In genomic region chr1:93227303-93227975, GRCm38 (mm10) we compare ENCODE assay signal across 8 mouse cellular contexts. TPM values are rescaled to one million over a fixed set of nuclear protein-coding genes. Genes with fewer than 3 reads are reported as not detected.
DNase-seq lines count a peak whose midpoint lies in the region; ATAC-seq lines count a peak whose summit lies in the region.

No protein-coding gene starts in this region.

- no peaks in the 10 kb centered on the region for H3K9me3 ChIP-seq in hindbrain, embryonic 13.5 days
- H3K9me3 ChIP-seq in hindbrain, embryonic 12.5 days (replicated peaks) = no peaks in the 10 kb centered on the region
- H3K9me3 ChIP-seq in embryonic facial prominence, embryonic 13.5 days = no peaks in the 10 kb centered on the region
- H3K9me3 ChIP-seq in limb, embryonic 13.5 days = no peaks in the 10 kb centered on the region

- no peak overlapping the region; the same call in 1 of the 2 replicates for H3K9ac ChIP-seq in hindbrain, embryonic 13.5 days
- no peak overlapping the region for H3K9ac ChIP-seq in hindbrain, embryonic 12.5 days
- 0 out of 2 replicates have a peak overlapping the region, but pooled peaks have one; percentile 4 for H3K9ac ChIP-seq in embryonic facial prominence, embryonic 13.5 days
- 0 out of 2 replicates have a peak overlapping the region, but pooled peaks have one; percentile 8 for H3K9ac ChIP-seq in limb, embryonic 13.5 days

- DNase-seq in Muller cell, postnatal 12 days (ENCODE audit: inconsistent ontology term) = peak; percentile 77
- no peak for DNase-seq in spleen, postnatal 36 days (ENCODE audit: low spot score in 2 of 2)
- DNase-seq in left cerebral cortex, adult 11 months (ENCODE audit: low spot score) = no peak
- DNase-seq in retina, embryonic 14.5 days (ENCODE audit: low spot score) = no peak

- ATAC-seq in hindbrain, embryonic 13.5 days (ENCODE audit: low FRiP score) = 0 out of 2 replicates have a peak, but pooled peaks have one; percentile 23
- ATAC-seq in hindbrain, embryonic 12.5 days (ENCODE audit: low FRiP score) = no peak
- ATAC-seq in embryonic facial prominence, embryonic 13.5 days (ENCODE audit: insufficient number of reproducible peaks, insufficient read depth, low FRiP score, low TSS enrichment, low read depth) = peak; percentile 33; the same call in 1 of the 2 replicates
- ATAC-seq in limb, embryonic 13.5 days (ENCODE audit: low FRiP score, low read depth) = peak; percentile 64

- H3K27ac ChIP-seq in hindbrain, embryonic 13.5 days = no peak overlapping the region
- H3K27ac ChIP-seq in hindbrain, embryonic 12.5 days = no peak overlapping the region
- peak overlapping the region; percentile 49 for H3K27ac ChIP-seq in embryonic facial prominence, embryonic 13.5 days
- peak overlapping the region; percentile 85; the same call in 1 of the 2 replicates for H3K27ac ChIP-seq in limb, embryonic 13.5 days

- H3K36me3 ChIP-seq in hindbrain, embryonic 13.5 days = no peaks in the 10 kb centered on the region
- no peaks in the 10 kb centered on the region for H3K36me3 ChIP-seq in hindbrain, embryonic 12.5 days
- no peaks in the 10 kb centered on the region for H3K36me3 ChIP-seq in embryonic facial prominence, embryonic 13.5 days
- H3K36me3 ChIP-seq in limb, embryonic 13.5 days = no peaks in the 10 kb centered on the region

- H3K27me3 ChIP-seq in hindbrain, embryonic 13.5 days = peaks cover 22% of the 10 kb centered on the region
- peaks cover 17% of the 10 kb centered on the region for H3K27me3 ChIP-seq in hindbrain, embryonic 12.5 days
- H3K27me3 ChIP-seq in embryonic facial prominence, embryonic 13.5 days = 0 out of 2 replicates have a peak, but pooled peaks cover 4% of the 10 kb centered on the region
- peaks cover 3% of the 10 kb centered on the region; the same call in 1 of the 2 replicates for H3K27me3 ChIP-seq in limb, embryonic 13.5 days

- 67% methylated on average over 7 of the region's 7 CpGs for WGBS in hindbrain, embryonic 13.5 days
- WGBS in hindbrain, embryonic 12.5 days = 75% methylated on average over 7 of the region's 7 CpGs
- 76% methylated on average over 7 of the region's 7 CpGs for WGBS in embryonic facial prominence, embryonic 13.5 days
- 57% methylated on average over 7 of the region's 7 CpGs for WGBS in limb, embryonic 13.5 days

- H3K4me2 ChIP-seq in hindbrain, embryonic 13.5 days = no peak overlapping the region
- H3K4me2 ChIP-seq in hindbrain, embryonic 12.5 days (replicated peaks) = no peak overlapping the region
- no peak overlapping the region for H3K4me2 ChIP-seq in embryonic facial prominence, embryonic 13.5 days
- H3K4me2 ChIP-seq in limb, embryonic 13.5 days (replicated peaks) = 0 out of 2 replicates have a peak overlapping the region, but pooled peaks have one; percentile 0

- peaks cover 32% of the 10 kb centered on the region for H3K4me1 ChIP-seq in hindbrain, embryonic 13.5 days (replicated peaks)
- peaks cover 28% of the 10 kb centered on the region for H3K4me1 ChIP-seq in hindbrain, embryonic 12.5 days
- H3K4me1 ChIP-seq in embryonic facial prominence, embryonic 13.5 days = peaks cover 46% of the 10 kb centered on the region
- H3K4me1 ChIP-seq in limb, embryonic 13.5 days = peaks cover 81% of the 10 kb centered on the region

- H3K4me3 ChIP-seq in hindbrain, embryonic 13.5 days = no peak overlapping the region
- H3K4me3 ChIP-seq in hindbrain, embryonic 12.5 days = no peak overlapping the region
- H3K4me3 ChIP-seq in embryonic facial prominence, embryonic 13.5 days = no peak overlapping the region
- no peak overlapping the region for H3K4me3 ChIP-seq in limb, embryonic 13.5 days

RNA-seq across cellular contexts. Expression of gene Sned1, which starts 8.2 kb away (rescaled TPM):
- polyA plus RNA-seq in hindbrain, embryonic 13.5 days (2015; fragmentation: Nextera tagmentation; extraction: Ambion mirVana) = 8.8 and 9.3 TPM in 2 replicates
- 15.2 and 16.2 TPM in 2 replicates for polyA plus RNA-seq in hindbrain, embryonic 12.5 days (2016; fragmentation: Nextera tagmentation; extraction: Ambion mirVana)
- 13.8 and 23.0 TPM in 2 replicates for polyA plus RNA-seq in embryonic facial prominence, embryonic 13.5 days (2015; fragmentation: Nextera tagmentation; extraction: Ambion mirVana)
- polyA plus RNA-seq in limb, embryonic 13.5 days (2015; fragmentation: Nextera tagmentation; extraction: Ambion mirVana) = 32.1 and 47.5 TPM in 2 replicates

RNA-seq across cellular contexts. Expression of gene Crocc2, which starts 58.9 kb away (rescaled TPM):
- 0.19 and 0.38 TPM in 2 replicates for polyA plus RNA-seq in hindbrain, embryonic 13.5 days (2015; fragmentation: Nextera tagmentation; extraction: Ambion mirVana)
- 0.44 and 0.45 TPM in 2 replicates for polyA plus RNA-seq in hindbrain, embryonic 12.5 days (2016; fragmentation: Nextera tagmentation; extraction: Ambion mirVana)
- 0.04 and 0.08 TPM in 2 replicates for polyA plus RNA-seq in embryonic facial prominence, embryonic 13.5 days (2015; fragmentation: Nextera tagmentation; extraction: Ambion mirVana)
- 0.31 and 0.32 TPM in 2 replicates for polyA plus RNA-seq in limb, embryonic 13.5 days (2015; fragmentation: Nextera tagmentation; extraction: Ambion mirVana)

Comparison
In these comparisons a context has a peak if more than half of its experiments do, and no peak if none do; other contexts are left out.
1. H3K27ac ChIP-seq: peak in embryonic facial prominence, embryonic 13.5 days (single experiment) and limb, embryonic 13.5 days (single experiment); none in hindbrain, embryonic 13.5 days (single experiment) and hindbrain, embryonic 12.5 days (single experiment).
2. H3K9ac ChIP-seq: peak in embryonic facial prominence, embryonic 13.5 days (single experiment) and limb, embryonic 13.5 days (single experiment); none in hindbrain, embryonic 13.5 days (single experiment) and hindbrain, embryonic 12.5 days (single experiment).